Mouse (Mus musculus) midbrain, embryonic 16.5 days (tissue): ENCODE data around the gene Skor1. TPM values are rescaled to one million over a fixed set of nuclear protein-coding genes. Genes with fewer than 3 reads are reported as not detected.

Experiments
- ATAC-seq: fragments of 200-750 bp; cut with Nextera tagmentation; 2 replicates; pipeline ENCODE4 v1.8.0; 2017; ENCODE audit warnings: moderate TSS enrichment
- H3K27ac ChIP-seq: fragments of 300-500 bp; sonication (generic); 2 replicates; pipeline ENCODE4 v1.5.1; 2014; ENCODE audit warnings: mild to moderate bottlenecking, low read length, mixed read lengths
- H3K27me3 ChIP-seq: fragments of 300-500 bp; sonication (generic); 2 replicates; pipeline ENCODE4 v1.6.1; 2014; ENCODE audit warnings: low read depth, low read length, mixed read lengths; ENCODE audit not compliant: control insufficient read depth, insufficient read depth
- H3K36me3 ChIP-seq: fragments of 300-500 bp; sonication (generic); 2 replicates; pipeline ENCODE4 v1.6.1; 2014; ENCODE audit warnings: mild to moderate bottlenecking, low read length, moderate library complexity, mixed read lengths; ENCODE audit not compliant: control insufficient read depth, insufficient read depth
- H3K4me1 ChIP-seq: fragments of 300-500 bp; sonication (generic); 2 replicates; pipeline ENCODE4 v1.6.1; 2014; ENCODE audit warnings: mild to moderate bottlenecking, low read length, mixed read lengths; ENCODE audit not compliant: control insufficient read depth, insufficient read depth
- H3K4me2 ChIP-seq: fragments of 300-500 bp; sonication (generic); 2 replicates; pipeline ENCODE4 v1.6.1; 2014; ENCODE audit warnings: mild to moderate bottlenecking, low read length, mixed read lengths
- H3K4me3 ChIP-seq: fragments of 300-500 bp; sonication (generic); 2 replicates; pipeline ENCODE4 v1.5.1; 2014; ENCODE audit warnings: low read depth, mild to moderate bottlenecking, low read length, moderate library complexity, mixed read lengths
- H3K9ac ChIP-seq: fragments of 300-500 bp; sonication (generic); 2 replicates; pipeline ENCODE4 v1.6.1; 2014; ENCODE audit warnings: low read depth, low read length, mixed read lengths
- H3K9me3 ChIP-seq: fragments of 300-500 bp; sonication (generic); replicated peaks from 2 replicates; pipeline ENCODE4 v1.6.1; 2014; ENCODE audit warnings: mild to moderate bottlenecking, low read length, mixed read lengths; ENCODE audit not compliant: control insufficient read depth, poor library complexity, severe bottlenecking
- WGBS: fragments of 180-500 bp; shearing (Covaris S2); extraction: QIAGEN DNeasy Blood & Tissue Kit; methylation state at CpG from one replicate; pipeline ENCODE4 v1.1.7; 2014; 5-methylcytosine and 5-hydroxymethylcytosine counted together
- polyA plus RNA-seq: library from polyadenylated mRNA; unstranded; fragments of >200 nt; fragmentation: Nextera tagmentation; extraction: Ambion mirVana; gene quantifications from 2 replicates; pipeline ENCODE4 v1.2.1, GENCODE M21; 2015

Skor1 gene
- polyA plus RNA-seq, 1 experiment from 2014 or later = 0.54 TPM

DNA sequence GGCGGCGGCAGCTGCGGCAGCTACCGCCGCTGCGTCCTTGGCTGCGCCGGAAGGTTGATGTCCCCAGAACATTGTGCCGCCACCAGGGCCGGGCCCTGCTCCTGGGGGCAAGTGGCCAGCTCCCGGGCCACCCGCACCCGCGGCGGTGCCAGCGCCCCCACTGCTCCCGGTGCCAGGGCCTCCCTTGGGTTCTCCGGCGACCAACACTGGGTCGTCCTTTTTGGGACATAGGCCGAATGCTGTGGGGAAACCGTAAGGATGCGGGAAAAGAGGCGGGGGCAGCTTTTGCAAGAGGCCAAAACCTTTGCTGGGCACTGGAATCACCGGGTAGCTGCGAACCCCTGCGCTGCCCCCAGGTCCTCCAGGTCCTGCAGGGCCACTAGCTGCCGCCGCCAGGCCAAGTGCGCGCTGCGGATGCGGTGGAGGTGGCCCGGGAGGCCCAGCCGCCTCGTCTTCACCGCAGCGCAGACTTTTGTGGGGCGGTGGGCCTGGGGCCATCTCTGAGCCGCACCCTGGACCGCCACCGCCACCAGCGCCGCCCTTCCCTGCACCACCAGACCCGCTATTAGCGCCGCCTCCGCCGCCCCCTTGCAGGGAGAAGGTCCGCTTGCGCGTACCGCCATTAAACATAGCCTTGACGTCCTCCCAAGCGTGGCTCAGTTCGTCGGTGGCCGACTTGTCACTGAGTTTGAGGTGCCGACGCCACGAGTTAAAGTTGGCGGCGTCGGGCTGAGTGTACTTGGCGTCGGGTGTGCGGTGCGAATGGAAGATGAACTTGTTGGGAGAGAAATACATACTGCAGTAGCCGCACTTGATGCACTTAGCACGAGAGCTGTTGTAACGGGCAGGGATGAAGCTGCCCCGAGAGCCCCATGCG is 3.3 kb downstream of the Skor1 start:
- no peaks in the 10 kb centered on the region for H3K9me3 ChIP-seq
- H3K9ac ChIP-seq = no peak overlapping the region
- no peak for ATAC-seq
- peaks cover 76% of the 10 kb centered on the region for H3K27me3 ChIP-seq
- 0 out of 2 replicates have a peak overlapping the region, but pooled peaks have one; percentile 20 for H3K4me2 ChIP-seq
- no peak overlapping the region for H3K27ac ChIP-seq
- H3K4me3 ChIP-seq = peak overlapping the region; percentile 10
- WGBS = 2% methylated on average over 70 of the region's 73 CpGs
- H3K36me3 ChIP-seq = no peaks in the 10 kb centered on the region
- H3K4me1 ChIP-seq = peaks cover 29% of the 10 kb centered on the region

GRCm38 (mm10) chr9:63144502-63145248 is 4.1 kb downstream of the Skor1 start:
- Histone ChIP-seq H3K4me2 (peak overlapping the region; percentile 17; the same call in 1 of the 2 replicates), H3K4me3 (peak overlapping the region; percentile 12), H3K9ac (0 out of 2 replicates have a peak overlapping the region, but pooled peaks have one; percentile 14), H3K4me1 (peaks cover 30% of the 10 kb centered on the region), H3K9me3 (no peaks in the 10 kb centered on the region), H3K36me3 (no peaks in the 10 kb centered on the region), H3K27me3 (peaks cover 75% of the 10 kb centered on the region), H3K27ac (no peak overlapping the region)
- no peak for ATAC-seq
- WGBS = under 1% methylated on average over 80 of the region's 80 CpGs

DNA sequence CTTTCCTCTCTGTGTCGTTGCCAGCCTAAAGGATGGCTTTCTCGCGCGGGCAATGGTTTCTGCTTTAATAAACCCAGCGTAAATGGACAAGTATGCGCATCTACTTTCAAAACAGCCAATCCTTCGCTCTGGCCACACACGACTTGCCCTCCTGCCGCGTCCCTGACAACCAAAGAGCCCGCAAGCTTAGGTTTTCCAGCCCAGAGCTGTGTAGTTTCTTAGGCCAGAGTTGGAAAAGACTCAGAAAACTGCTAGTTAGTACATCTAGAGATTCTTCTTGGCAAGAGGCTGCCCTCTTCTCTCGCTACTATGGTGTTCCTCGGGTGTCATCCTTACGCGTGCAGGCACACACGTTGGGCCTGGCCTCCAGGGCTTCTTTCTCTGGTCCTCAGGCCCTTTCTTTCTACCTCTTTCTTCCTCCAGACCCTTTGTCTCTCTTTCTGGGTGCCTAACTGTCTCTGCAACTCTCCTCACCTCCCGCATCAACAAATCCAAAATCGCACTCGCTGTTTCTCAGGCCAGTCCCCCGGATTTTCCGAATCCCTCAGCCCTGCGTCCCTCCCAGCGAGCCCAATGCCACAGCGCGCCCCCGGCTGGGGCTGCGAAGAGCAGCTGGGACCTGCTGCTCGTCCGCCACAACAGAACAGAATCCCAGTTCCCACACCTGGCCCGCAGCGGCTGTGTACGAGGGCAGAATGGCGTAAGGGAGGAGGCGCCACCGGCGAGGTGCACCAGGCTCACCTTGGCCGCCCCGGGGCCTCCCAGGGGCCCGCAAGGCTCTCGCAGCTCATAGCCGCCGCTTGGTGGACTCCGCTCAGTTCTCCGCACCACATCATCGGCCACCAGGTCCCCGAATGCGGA is 4.9 kb downstream of the Skor1 start:
- H3K27me3 ChIP-seq = peaks cover 74% of the 10 kb centered on the region
- no peak overlapping the region for H3K4me2 ChIP-seq
- 0 out of 2 replicates have a peak overlapping the region, but pooled peaks have one; percentile 14 for H3K9ac ChIP-seq
- under 1% methylated on average over 47 of the region's 47 CpGs for WGBS
- H3K4me3 ChIP-seq = peak overlapping the region; percentile 12; the same call in 1 of the 2 replicates
- H3K9me3 ChIP-seq = no peaks in the 10 kb centered on the region
- ATAC-seq = no peak
- H3K36me3 ChIP-seq = no peaks in the 10 kb centered on the region
- H3K4me1 ChIP-seq = peaks cover 26% of the 10 kb centered on the region
- no peak overlapping the region for H3K27ac ChIP-seq

DNA sequence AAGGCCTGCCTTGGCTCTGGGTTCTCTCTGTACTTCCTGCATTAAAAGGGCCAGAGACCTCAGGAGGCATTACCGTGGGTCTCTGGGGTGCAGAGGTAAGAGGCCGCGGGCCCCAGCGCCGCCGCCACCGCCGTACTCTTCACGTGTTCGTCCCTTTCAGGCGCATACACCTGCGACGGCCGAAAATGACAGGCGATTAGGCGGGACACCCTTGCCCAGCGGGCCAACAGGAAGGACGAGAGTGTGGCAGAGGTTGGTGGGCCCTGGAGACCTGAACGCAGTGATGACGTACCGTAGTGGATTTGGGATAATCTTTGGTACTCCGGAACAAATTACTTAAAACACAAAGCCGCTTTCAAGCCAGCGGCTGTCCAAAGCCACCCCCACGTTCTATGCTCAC is 5.5 kb downstream of the Skor1 start:
- H3K27me3 ChIP-seq = peaks cover 79% of the 10 kb centered on the region
- no peak overlapping the region for H3K9ac ChIP-seq
- WGBS = under 1% methylated on average over 25 of the region's 25 CpGs
- no peaks in the 10 kb centered on the region for H3K36me3 ChIP-seq
- no peak overlapping the region for H3K27ac ChIP-seq
- H3K4me3 ChIP-seq = no peak overlapping the region
- peaks cover 25% of the 10 kb centered on the region; the same call in 1 of the 2 replicates for H3K4me1 ChIP-seq
- H3K4me2 ChIP-seq = no peak overlapping the region
- no peak for ATAC-seq
- no peaks in the 10 kb centered on the region for H3K9me3 ChIP-seq

- H3K4me2 ChIP-seq = peak overlapping the region; percentile 6; the same call in 1 of the 2 replicates
- H3K4me3 ChIP-seq = peak overlapping the region; percentile 8; the same call in 1 of the 2 replicates
- ATAC-seq = no peak
- WGBS = under 1% methylated on average over 42 of the region's 42 CpGs
- H3K27ac ChIP-seq = no peak overlapping the region
- H3K27me3 ChIP-seq = peaks cover 75% of the 10 kb centered on the region
- peaks cover 25% of the 10 kb centered on the region; the same call in 1 of the 2 replicates for H3K4me1 ChIP-seq
- H3K36me3 ChIP-seq = no peaks in the 10 kb centered on the region
- H3K9ac ChIP-seq = no peak overlapping the region
- H3K9me3 ChIP-seq = no peaks in the 10 kb centered on the region
Observed at GRCm38 (mm10) chr9:63142335-63143036, 6.3 kb downstream of the Skor1 start.

DNA sequence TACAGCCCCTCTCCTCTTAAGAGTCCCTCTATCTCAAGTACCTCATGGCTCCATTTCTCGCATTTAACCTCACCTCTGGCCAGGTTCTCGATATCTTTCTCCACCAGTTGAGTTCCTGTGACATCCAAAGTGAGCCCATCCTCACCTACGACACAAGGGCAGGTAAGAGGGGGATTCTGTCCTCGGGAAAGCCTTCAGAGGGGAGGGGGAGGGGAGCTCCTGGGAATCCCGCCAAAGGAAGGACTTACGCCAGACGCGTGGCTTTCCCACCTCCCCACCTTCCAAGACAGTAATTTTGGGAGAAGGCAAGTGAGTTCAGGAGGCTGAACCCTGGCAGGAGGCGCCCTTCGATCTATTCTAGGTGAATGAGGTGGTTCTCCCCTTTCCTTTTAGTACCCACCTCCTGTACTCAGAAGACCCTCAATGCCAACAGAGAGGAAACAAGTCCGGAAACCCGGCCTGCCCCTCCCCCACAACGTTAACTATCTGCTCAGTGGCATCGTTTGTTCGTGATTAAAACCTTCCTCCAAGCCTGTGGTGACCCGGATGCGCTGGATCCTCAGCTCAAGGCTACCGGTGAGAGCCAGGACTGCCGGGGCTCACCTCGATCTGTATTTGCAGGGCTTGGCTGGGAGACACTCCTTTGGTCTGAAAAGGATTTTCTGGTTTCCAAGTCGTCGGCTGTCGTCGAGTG is 7.0 kb downstream of the Skor1 start:
- no peak overlapping the region for H3K9ac ChIP-seq
- H3K4me2 ChIP-seq = no peak overlapping the region; the same call in 1 of the 2 replicates
- WGBS = 1% methylated on average over 24 of the region's 24 CpGs
- no peak overlapping the region for H3K27ac ChIP-seq
- H3K27me3 ChIP-seq = peaks cover 75% of the 10 kb centered on the region
- no peaks in the 10 kb centered on the region for H3K9me3 ChIP-seq
- ATAC-seq = no peak
- peaks cover 25% of the 10 kb centered on the region; the same call in 1 of the 2 replicates for H3K4me1 ChIP-seq
- no peaks in the 10 kb centered on the region for H3K36me3 ChIP-seq
- no peak overlapping the region for H3K4me3 ChIP-seq

GRCm38 (mm10) chr9:63140211-63140610 is 8.6 kb downstream of the Skor1 start:
- H3K4me3 ChIP-seq = no peak overlapping the region
- no peaks in the 10 kb centered on the region for H3K36me3 ChIP-seq
- peaks cover 27% of the 10 kb centered on the region; the same call in 1 of the 2 replicates for H3K4me1 ChIP-seq
- H3K27me3 ChIP-seq = peaks cover 81% of the 10 kb centered on the region
- H3K4me2 ChIP-seq = no peak overlapping the region
- ATAC-seq = no peak
- H3K9ac ChIP-seq = no peak overlapping the region
- H3K9me3 ChIP-seq = no peaks in the 10 kb centered on the region
- WGBS = 3% methylated on average over 9 of the region's 9 CpGs
- no peak overlapping the region for H3K27ac ChIP-seq
